Mouse (Mus musculus): Measurements from ENCODE around the gene Dscaml1. TPM values are rescaled to one million over a fixed set of nuclear protein-coding genes. Genes with fewer than 3 reads are reported as not detected.

Gene Dscaml1
- total RNA-seq, 2 experiments from 2014 or later = not detected

GRCm38 (mm10) chr9:45783249-45784069, 357.0 kb downstream of the Dscaml1 start:
- DNase-seq = no peak
- no peak overlapping the region for H3K4me3 ChIP-seq
- H3K27ac ChIP-seq = no peak overlapping the region
- intact Hi-C loops (cut with DNase I) = no loop called here
- no peak for TF ChIP-seq CTCF (IDR thresholded peaks at IDR 0.05)

- no peak for TF ChIP-seq CTCF (IDR thresholded peaks at IDR 0.05)
- no peak for DNase-seq
- intact Hi-C loops (cut with DNase I) = no loop called here
- Histone ChIP-seq H3K4me3 (no peak overlapping the region), H3K27ac (no peak overlapping the region)
Measured at GRCm38 (mm10) chr9:45787071-45787470, 360.6 kb downstream of the Dscaml1 start.

GRCm38 (mm10) chr9:45787547-45787946, 361.1 kb downstream of the Dscaml1 start:
- DNase-seq = no peak
- Histone ChIP-seq H3K4me3 (no peak overlapping the region), H3K27ac (no peak overlapping the region)
- no peak for TF ChIP-seq CTCF (IDR thresholded peaks at IDR 0.05)
- intact Hi-C loops (cut with DNase I) = no loop called here

GRCm38 (mm10) chr9:45788405-45788804, 362.0 kb downstream of the Dscaml1 start:
- H3K4me3 ChIP-seq = no peak overlapping the region
- TF ChIP-seq CTCF (IDR thresholded peaks at IDR 0.05) = no peak
- DNase-seq = no peak
- intact Hi-C loops (cut with DNase I) = no loop called here
- H3K27ac ChIP-seq = no peak overlapping the region

GRCm38 (mm10) chr9:45791456-45792142, 365.2 kb downstream of the Dscaml1 start:
- no peak for DNase-seq
- no peak for TF ChIP-seq CTCF (IDR thresholded peaks at IDR 0.05)
- intact Hi-C loops (cut with DNase I) = no loop called here
- H3K27ac ChIP-seq = no peak overlapping the region
- H3K4me3 ChIP-seq = no peak overlapping the region

GRCm38 (mm10) chr9:45792235-45792634, 365.8 kb downstream of the Dscaml1 start:
- no peak for DNase-seq
- intact Hi-C loops (cut with DNase I) = no loop called here
- TF ChIP-seq CTCF (IDR thresholded peaks at IDR 0.05) = no peak
- H3K4me3 ChIP-seq = no peak overlapping the region
- no peak overlapping the region for H3K27ac ChIP-seq

- intact Hi-C loops (cut with DNase I) = no loop called here
- no peak for DNase-seq
- no peak overlapping the region for H3K27ac ChIP-seq
- no peak overlapping the region for H3K4me3 ChIP-seq
- TF ChIP-seq CTCF (IDR thresholded peaks at IDR 0.05) = no peak
Measured at GRCm38 (mm10) chr9:45793697-45794096, 367.3 kb downstream of the Dscaml1 start.

GRCm38 (mm10) chr9:45795722-45796121, 369.3 kb downstream of the Dscaml1 start:
- intact Hi-C loops (cut with DNase I) = no loop called here
- no peak overlapping the region for H3K4me3 ChIP-seq
- H3K27ac ChIP-seq = peak overlapping the region; percentile 68
- peak; percentile 60 for DNase-seq
- no peak for TF ChIP-seq CTCF (IDR thresholded peaks at IDR 0.05)

GRCm38 (mm10) chr9:45797271-45797670, 370.8 kb downstream of the Dscaml1 start:
- Histone ChIP-seq H3K27ac (no peak overlapping the region), H3K4me3 (no peak overlapping the region)
- DNase-seq = no peak
- intact Hi-C loops (cut with DNase I) = no loop called here
- TF ChIP-seq CTCF (IDR thresholded peaks at IDR 0.05) = no peak

GRCm38 (mm10) chr9:45798467-45799164, 372.2 kb downstream of the Dscaml1 start:
- peak; percentile 54 for DNase-seq
- peak; percentile 26; the same call in 1 of the 2 replicates for TF ChIP-seq CTCF (IDR thresholded peaks at IDR 0.05)
- intact Hi-C loops (cut with DNase I) = no loop called here
- Histone ChIP-seq H3K27ac (no peak overlapping the region), H3K4me3 (peak overlapping the region; percentile 11)

GRCm38 (mm10) chr9:45799402-45799801, 373.0 kb downstream of the Dscaml1 start:
- intact Hi-C loops (cut with DNase I) = no loop called here
- Histone ChIP-seq H3K27ac (no peak overlapping the region), H3K4me3 (no peak overlapping the region)
- no peak for TF ChIP-seq CTCF (IDR thresholded peaks at IDR 0.05)
- DNase-seq = no peak

Other genes starting within 250 kb of the Dscaml1 start
- 1 to 10 TPM in 1 of 2 experiments, under 1 TPM in 1; 0.92 to 2.8 TPM for gene BC049352, start 244.6 kb upstream of the Dscaml1 start, total RNA-seq (2021)
- not detected for gene Tmprss4, start 222.5 kb upstream of the Dscaml1 start, total RNA-seq (2021)
- under 1 TPM; 0.47 to 0.54 TPM for gene Il10ra, start 157.5 kb upstream of the Dscaml1 start, total RNA-seq (2021)
- gene Tmprss13, start 107.5 kb upstream of the Dscaml1 start, total RNA-seq (2021) = under 1 TPM; 0.48 to 0.73 TPM
- gene Fxyd6, start 56.4 kb upstream of the Dscaml1 start, total RNA-seq (2021) = 10 to 100 TPM; 26.7 to 84.7 TPM
- 1 to 10 TPM in 1 of 2 experiments, under 1 TPM in 1; 0.82 to 1.7 TPM for gene Fxyd2, start 27.0 kb upstream of the Dscaml1 start, total RNA-seq (2021)